Mouse (Mus musculus): ENCODE measurements around the gene Ctdnep1.

DNA sequence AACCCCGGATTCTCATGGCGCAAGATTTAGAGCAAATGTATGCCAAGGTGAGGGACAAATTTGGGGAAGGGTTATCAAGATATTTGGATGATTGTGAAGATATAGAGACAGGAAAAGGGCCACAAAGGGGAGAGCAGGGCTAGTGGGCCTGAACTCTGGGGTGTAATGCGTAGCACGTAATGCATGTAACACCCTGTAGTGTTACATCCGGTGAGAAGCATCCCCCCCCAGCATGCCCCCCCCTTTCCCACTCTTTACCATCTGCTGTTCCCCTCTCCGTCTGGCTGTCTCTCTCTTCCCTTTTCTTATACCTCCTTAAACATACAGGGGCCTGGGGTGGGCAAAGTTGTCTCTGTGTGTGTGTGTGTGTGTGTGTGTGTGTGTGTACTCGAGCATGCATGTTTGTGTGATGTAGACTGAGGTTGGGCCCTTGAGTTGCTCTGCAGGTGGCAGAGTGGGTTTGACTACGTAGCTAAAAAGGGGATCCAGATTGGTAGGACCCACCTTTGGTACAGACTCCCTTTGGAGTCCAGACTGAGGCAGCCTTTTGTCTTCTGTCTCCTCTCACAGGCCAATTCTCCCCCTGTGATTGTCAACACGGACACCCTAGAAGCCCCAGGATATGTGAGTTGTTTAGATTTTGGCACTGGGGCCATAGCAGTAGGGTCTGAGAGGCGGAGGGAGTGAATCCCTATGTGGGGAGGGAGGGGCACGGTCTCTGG, 49.0 kb downstream of the Ctdnep1 start:
- TF ChIP-seq CTCF (IDR thresholded peaks at IDR 0.05; ENCODE audit: control insufficient read depth, insufficient read depth, low read length) = no peak
- TF ChIP-seq POLR2A (IDR thresholded peaks at IDR 0.05; ENCODE audit: borderline replicate concordance, control insufficient read depth, low read depth, low read length) = no peak

Data from bone marrow, adult 2 months (tissue).